Mouse (Mus musculus) hindbrain, embryonic 14.5 days (tissue): Measurements from ENCODE around the gene Dscam. TPM values are rescaled to one million over a fixed set of nuclear protein-coding genes. Genes with fewer than 3 reads are reported as not detected.

ENCODE experiments used
- ATAC-seq: fragments of 200-750 bp; cut with Nextera tagmentation; 2 replicates; pipeline ENCODE4 v1.8.0; 2017; ENCODE audit warnings: moderate number of reproducible peaks, mild to moderate bottlenecking, moderate TSS enrichment, moderate library complexity; ENCODE audit not compliant: low FRiP score
- DNase-seq: peaks from one replicate; pipeline ENCODE4 v3.0.0-alpha.2; 2015; ENCODE audit warnings: low spot score
- H3K27ac ChIP-seq: fragments of 300-500 bp; sonication (generic); 2 replicates; pipeline ENCODE4 v1.5.1; 2014; ENCODE audit warnings: mild to moderate bottlenecking, moderate library complexity
- H3K27me3 ChIP-seq: fragments of 300-500 bp; sonication (generic); 2 replicates; pipeline ENCODE4 v1.6.1; 2014; ENCODE audit warnings: mild to moderate bottlenecking, low read length, mixed read lengths; ENCODE audit not compliant: control insufficient read depth, insufficient read depth
- H3K36me3 ChIP-seq: fragments of 300-500 bp; sonication (generic); replicated peaks from 2 replicates; pipeline ENCODE4 v1.6.1; 2014; ENCODE audit not compliant: control insufficient read depth, insufficient read depth
- H3K4me1 ChIP-seq: fragments of 300-500 bp; sonication (generic); replicated peaks from 2 replicates; pipeline ENCODE4 v1.6.1; 2014; ENCODE audit warnings: antibody characterized with exemption, low read length, mixed read lengths; ENCODE audit not compliant: control insufficient read depth, insufficient read depth
- H3K4me2 ChIP-seq: fragments of 300-500 bp; sonication (generic); replicated peaks from 2 replicates; pipeline ENCODE4 v1.6.1; 2014; ENCODE audit warnings: mild to moderate bottlenecking, moderate library complexity
- H3K4me3 ChIP-seq: fragments of 300-500 bp; sonication (generic); replicated peaks from 2 replicates; pipeline ENCODE4 v1.5.1; 2014; ENCODE audit warnings: mild to moderate bottlenecking, low read length
- H3K9ac ChIP-seq: fragments of 300-500 bp; sonication (generic); 2 replicates; pipeline ENCODE4 v1.6.1; 2014
- H3K9me3 ChIP-seq: fragments of 300-500 bp; sonication (generic); 2 replicates; pipeline ENCODE4 v1.6.1; 2016; ENCODE audit warnings: low read length; ENCODE audit not compliant: control insufficient read depth
- WGBS: fragments of 180-500 bp; shearing (Covaris S2); extraction: QIAGEN DNeasy Blood & Tissue Kit; methylation state at CpG from one replicate; pipeline ENCODE4 v1.1.7; 2014; 5-methylcytosine and 5-hydroxymethylcytosine counted together
- polyA plus RNA-seq: library from polyadenylated mRNA; unstranded; fragments of >200 nt; fragmentation: Nextera tagmentation; extraction: Ambion mirVana; gene quantifications from 2 replicates; pipeline ENCODE4 v1.2.1, GENCODE M21; 2014

Gene Dscam
- polyA plus RNA-seq, 1 experiment from 2014 or later: 17.1 TPM

GRCm38 (mm10) chr16:96754381-96754780 lies 416.2 kb downstream of the Dscam start:
- H3K4me2 ChIP-seq: no peak overlapping the region
- no peaks in the 10 kb centered on the region for H3K36me3 ChIP-seq
- H3K27me3 ChIP-seq: no peaks in the 10 kb centered on the region
- H3K27ac ChIP-seq: peak overlapping the region; percentile 39
- H3K9me3 ChIP-seq: no peaks in the 10 kb centered on the region
- WGBS: 43% methylated on average over 6 of the region's 6 CpGs
- no peak for ATAC-seq
- H3K4me3 ChIP-seq: no peak overlapping the region
- H3K4me1 ChIP-seq: peaks cover 40% of the 10 kb centered on the region
- no peak for DNase-seq
- H3K9ac ChIP-seq: no peak overlapping the region

GRCm38 (mm10) chr16:96753781-96754173 lies 416.8 kb downstream of the Dscam start:
- H3K4me2 ChIP-seq: no peak overlapping the region
- H3K36me3 ChIP-seq: no peaks in the 10 kb centered on the region
- no peak overlapping the region for H3K4me3 ChIP-seq
- H3K27ac ChIP-seq: peak overlapping the region; percentile 39; the same call in 1 of the 2 replicates
- no peak for ATAC-seq
- H3K27me3 ChIP-seq: no peaks in the 10 kb centered on the region
- peaks cover 35% of the 10 kb centered on the region for H3K4me1 ChIP-seq
- no peak for DNase-seq
- WGBS: 33% methylated on average over 4 of the region's 4 CpGs
- no peaks in the 10 kb centered on the region for H3K9me3 ChIP-seq
- no peak overlapping the region for H3K9ac ChIP-seq

- ATAC-seq: no peak
- H3K4me1 ChIP-seq: peaks cover 30% of the 10 kb centered on the region
- DNase-seq: no peak
- H3K9ac ChIP-seq: no peak overlapping the region
- no peak overlapping the region for H3K4me3 ChIP-seq
- H3K4me2 ChIP-seq: no peak overlapping the region
- H3K27ac ChIP-seq: no peak overlapping the region
- no peaks in the 10 kb centered on the region for H3K9me3 ChIP-seq
- H3K36me3 ChIP-seq: no peaks in the 10 kb centered on the region
- 69% methylated on average over 2 of the region's 2 CpGs for WGBS
- no peaks in the 10 kb centered on the region for H3K27me3 ChIP-seq
These were observed 417.3 kb downstream of the Dscam start for GRCm38 (mm10) chr16:96753164-96753780.

GRCm38 (mm10) chr16:96742475-96743255 lies 427.9 kb downstream of the Dscam start:
- Histone ChIP-seq H3K36me3 (no peaks in the 10 kb centered on the region), H3K9me3 (no peaks in the 10 kb centered on the region), H3K9ac (no peak overlapping the region), H3K4me2 (no peak overlapping the region), H3K27me3 (no peaks in the 10 kb centered on the region), H3K4me1 (0 out of 2 replicates have a peak, but pooled peaks cover 2% of the 10 kb centered on the region), H3K27ac (no peak overlapping the region), H3K4me3 (no peak overlapping the region)
- WGBS: 72% methylated on average over 5 of the region's 5 CpGs
- ATAC-seq (no peak), DNase-seq (no peak)

GRCm38 (mm10) chr16:96741336-96741735 lies 429.2 kb downstream of the Dscam start:
- no peak overlapping the region for H3K9ac ChIP-seq
- H3K36me3 ChIP-seq: no peaks in the 10 kb centered on the region
- 77% methylated on average over 1 of the region's 1 CpGs for WGBS
- H3K27me3 ChIP-seq: no peaks in the 10 kb centered on the region
- no peak overlapping the region for H3K4me2 ChIP-seq
- DNase-seq: no peak
- 0 out of 2 replicates have a peak, but pooled peaks cover 2% of the 10 kb centered on the region for H3K4me1 ChIP-seq
- H3K9me3 ChIP-seq: no peaks in the 10 kb centered on the region
- no peak overlapping the region for H3K4me3 ChIP-seq
- H3K27ac ChIP-seq: no peak overlapping the region
- no peak for ATAC-seq

GRCm38 (mm10) chr16:96740073-96741055 lies 430.2 kb downstream of the Dscam start:
- DNase-seq (no peak), ATAC-seq (no peak)
- 86% methylated on average over 7 of the region's 7 CpGs for WGBS
- no peaks in the 10 kb centered on the region for H3K27me3 ChIP-seq
- H3K9ac ChIP-seq: no peak overlapping the region
- H3K4me3 ChIP-seq: no peak overlapping the region
- H3K4me2 ChIP-seq: no peak overlapping the region
- H3K27ac ChIP-seq: no peak overlapping the region
- H3K4me1 ChIP-seq: 0 out of 2 replicates have a peak, but pooled peaks cover 2% of the 10 kb centered on the region
- no peaks in the 10 kb centered on the region for H3K9me3 ChIP-seq
- H3K36me3 ChIP-seq: no peaks in the 10 kb centered on the region

- WGBS: 83% methylated on average over 1 of the region's 1 CpGs
- Histone ChIP-seq H3K9me3 (no peaks in the 10 kb centered on the region), H3K27me3 (no peaks in the 10 kb centered on the region), H3K36me3 (no peaks in the 10 kb centered on the region), H3K9ac (no peak overlapping the region), H3K27ac (no peak overlapping the region), H3K4me3 (no peak overlapping the region), H3K4me2 (no peak overlapping the region), H3K4me1 (no peaks in the 10 kb centered on the region)
- DNase-seq (no peak), ATAC-seq (no peak)
These were observed 434.1 kb downstream of the Dscam start for GRCm38 (mm10) chr16:96736501-96736900.

- no peaks in the 10 kb centered on the region for H3K36me3 ChIP-seq
- H3K4me2 ChIP-seq: no peak overlapping the region
- ATAC-seq: no peak
- H3K4me1 ChIP-seq: peaks cover 25% of the 10 kb centered on the region; the same call in 1 of the 2 replicates
- DNase-seq: no peak
- no peak overlapping the region for H3K4me3 ChIP-seq
- H3K9me3 ChIP-seq: no peaks in the 10 kb centered on the region
- H3K27me3 ChIP-seq: no peaks in the 10 kb centered on the region
- H3K27ac ChIP-seq: peak overlapping the region; percentile 27; the same call in 1 of the 2 replicates
- no peak overlapping the region for H3K9ac ChIP-seq
- WGBS: 73% methylated on average over 3 of the region's 3 CpGs
These were observed 439.7 kb downstream of the Dscam start for GRCm38 (mm10) chr16:96730881-96731280.
